Mouse (Mus musculus) cerebellum, adult 2 months (tissue): Measurements from ENCODE around the gene Znrf3.

Experiments used
- CTCF ChIP-seq: fragments of 200-500 bp; IDR thresholded peaks from 2 replicates; pipeline ENCODE4 v1.5.1; 2011; ENCODE audit warnings: low read depth, mild to moderate bottlenecking, control low read depth, low read length, moderate library complexity, borderline replicate concordance; ENCODE audit not compliant: insufficient read depth
- POLR2A ChIP-seq: fragments of 200-500 bp; IDR thresholded peaks from 2 replicates; pipeline ENCODE4 v1.6.1; 2011; ENCODE audit warnings: low read length, control low read depth, borderline replicate concordance; ENCODE audit not compliant: insufficient read depth

DNA sequence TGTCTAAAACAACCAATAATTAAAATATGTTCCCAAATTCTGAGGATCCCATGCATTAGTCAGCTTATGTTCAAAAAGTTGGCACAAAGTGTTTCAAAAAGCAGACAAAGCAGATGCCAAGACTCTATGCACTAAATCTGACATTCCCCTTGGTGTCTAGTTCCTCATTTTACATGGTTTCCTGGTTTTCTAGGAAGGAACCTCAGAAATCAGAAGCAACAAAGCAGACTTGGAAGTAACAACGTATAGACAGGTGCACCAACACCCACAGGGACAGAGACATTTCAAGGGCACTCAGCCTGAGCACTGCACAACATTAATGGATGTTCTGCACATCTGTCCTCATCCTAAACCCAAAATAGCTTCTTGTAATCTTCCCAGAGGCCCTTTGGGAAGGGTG lies 13.8 kb downstream of the Znrf3 start:
- TF ChIP-seq CTCF (no peak), POLR2A (no peak)
